Mouse (Mus musculus): Measurements from ENCODE around the gene Stx8. TPM values are rescaled to one million over a fixed set of nuclear protein-coding genes. Genes with fewer than 3 reads are reported as not detected.

Gene Stx8
- polyA plus RNA-seq (2012; rRNA removed): 3.9 and 8.7 TPM in 2 replicates

DNA sequence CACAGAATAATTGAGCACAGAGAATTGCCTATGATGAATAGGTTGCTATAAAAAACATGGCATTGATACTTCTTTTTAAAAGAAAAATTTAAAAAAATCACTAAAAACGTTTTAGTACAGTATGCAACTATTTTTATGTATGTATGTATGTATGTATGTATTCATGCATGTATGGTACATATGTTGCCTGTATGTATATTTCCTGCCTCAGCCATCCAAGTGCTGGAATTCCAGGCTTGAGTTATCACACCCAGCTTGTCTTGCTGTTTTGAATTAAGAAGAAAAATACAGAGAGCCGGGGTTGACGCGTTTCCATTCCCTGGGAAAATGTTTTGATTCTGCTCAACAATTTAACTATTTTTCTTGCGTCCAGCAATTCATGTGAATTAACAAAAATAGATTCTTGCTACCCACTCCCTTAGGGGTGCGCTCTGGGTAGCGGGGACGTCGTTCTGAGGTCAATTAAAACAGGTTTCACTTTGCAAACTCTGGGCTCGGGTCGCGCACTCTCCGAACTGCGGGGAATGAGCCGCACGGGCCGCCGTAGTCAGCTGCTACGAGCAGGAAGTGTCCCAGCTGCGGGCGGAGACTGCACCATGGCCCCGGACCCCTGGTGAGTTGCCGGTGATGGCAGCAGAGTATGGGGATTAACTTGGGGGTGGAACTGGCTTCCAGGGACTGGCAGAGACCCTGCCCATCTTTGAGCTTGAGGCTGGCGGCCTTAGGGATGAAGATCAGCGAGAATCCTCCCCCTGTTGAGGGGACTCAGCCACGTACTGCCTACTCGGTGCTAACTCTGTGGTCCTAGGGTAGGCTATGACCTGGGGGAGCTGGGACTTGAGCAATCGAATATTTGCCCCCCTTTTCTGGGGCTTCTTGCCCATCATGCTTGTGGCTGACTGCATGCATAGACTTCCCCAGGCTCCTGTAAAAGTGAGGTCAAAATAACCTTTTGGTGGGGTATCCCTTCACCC, at the start of gene Stx8:
Gene Stx8, plus strand, starts transcription at position 289 of the 974 bp plus-strand sequence.
- Histone ChIP-seq H3K4me3 (replicated peaks; ENCODE audit: extremely low read depth, low read depth, low read length) (peak within 1 kb of the TSS; percentile 80), H3K4me1 (ENCODE audit: control insufficient read depth, insufficient read depth, low read length) (peaks cover 3% of the 10 kb centered on the region; the same call in 1 of the 2 replicates)
- peak; percentile 95 for DNase-seq
- WGBS: under 1% methylated on average over 28 of the region's 28 CpGs
- TF ChIP-seq CTCF (IDR thresholded peaks at IDR 0.05; ENCODE audit: insufficient read depth, low read length) (no peak), POLR2A (IDR thresholded peaks at IDR 0.05; ENCODE audit: borderline replicate concordance, extremely low read depth, low read depth, low read length) (peak; percentile 75; the same call in 1 of the 2 replicates)

DNA sequence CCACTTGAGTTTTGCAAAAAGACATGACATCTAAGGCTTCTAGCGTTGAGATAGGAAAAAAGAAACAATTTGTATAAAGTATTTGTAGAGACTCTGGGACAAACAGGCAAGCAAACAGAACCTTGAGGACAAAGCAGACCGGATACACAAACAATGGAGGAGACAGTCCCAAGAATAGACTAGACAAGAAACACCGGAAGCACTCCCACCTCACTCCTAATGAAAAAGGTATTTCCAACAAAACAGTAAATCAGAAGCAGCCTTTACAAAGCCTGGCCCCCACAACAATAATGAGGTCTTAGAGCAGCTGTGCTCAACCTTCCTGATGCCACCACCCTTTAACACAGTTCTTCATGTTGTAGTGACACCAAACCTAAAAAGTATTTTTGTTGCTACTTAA, 48.9 kb upstream of the Stx8 start:
- Histone ChIP-seq H3K4me3 (replicated peaks; ENCODE audit: extremely low read depth, low read depth, low read length) (no peak overlapping the region), H3K4me1 (ENCODE audit: control insufficient read depth, insufficient read depth, low read length) (peaks cover 9% of the 10 kb centered on the region)
- WGBS: 47% methylated on average over 3 of the region's 3 CpGs
- no peak for TF ChIP-seq CTCF (IDR thresholded peaks at IDR 0.05; ENCODE audit: insufficient read depth, low read length)
- TF ChIP-seq POLR2A (IDR thresholded peaks at IDR 0.05; ENCODE audit: borderline replicate concordance, extremely low read depth, low read depth, low read length): no peak
- no peak for DNase-seq

DNA sequence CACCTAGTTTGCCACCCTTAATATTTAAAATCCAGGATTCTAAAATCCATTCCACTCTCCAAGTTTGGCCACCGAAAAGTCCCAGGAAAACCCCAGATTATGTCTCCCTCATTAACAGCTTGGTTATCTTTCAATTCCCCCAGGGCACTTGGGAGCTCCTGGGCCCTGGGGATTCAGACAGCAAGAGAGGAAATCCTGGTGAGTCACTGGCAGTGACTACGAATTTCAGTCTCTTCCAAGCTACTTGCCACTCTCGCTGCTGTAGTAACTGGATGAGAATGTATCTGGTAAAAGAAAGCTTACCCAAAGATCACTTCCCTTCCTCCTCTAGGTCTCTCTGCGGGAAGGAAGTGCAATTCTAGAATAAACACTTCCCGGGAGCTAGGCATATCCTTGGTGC, 46.4 kb upstream of the Stx8 start:
- 26% methylated on average over 5 of the region's 5 CpGs for WGBS
- no peak for DNase-seq
- Histone ChIP-seq H3K4me1 (ENCODE audit: control insufficient read depth, insufficient read depth, low read length) (peaks cover 12% of the 10 kb centered on the region), H3K4me3 (replicated peaks; ENCODE audit: extremely low read depth, low read depth, low read length) (no peak overlapping the region)
- no peak for TF ChIP-seq CTCF (IDR thresholded peaks at IDR 0.05; ENCODE audit: insufficient read depth, low read length)

DNA sequence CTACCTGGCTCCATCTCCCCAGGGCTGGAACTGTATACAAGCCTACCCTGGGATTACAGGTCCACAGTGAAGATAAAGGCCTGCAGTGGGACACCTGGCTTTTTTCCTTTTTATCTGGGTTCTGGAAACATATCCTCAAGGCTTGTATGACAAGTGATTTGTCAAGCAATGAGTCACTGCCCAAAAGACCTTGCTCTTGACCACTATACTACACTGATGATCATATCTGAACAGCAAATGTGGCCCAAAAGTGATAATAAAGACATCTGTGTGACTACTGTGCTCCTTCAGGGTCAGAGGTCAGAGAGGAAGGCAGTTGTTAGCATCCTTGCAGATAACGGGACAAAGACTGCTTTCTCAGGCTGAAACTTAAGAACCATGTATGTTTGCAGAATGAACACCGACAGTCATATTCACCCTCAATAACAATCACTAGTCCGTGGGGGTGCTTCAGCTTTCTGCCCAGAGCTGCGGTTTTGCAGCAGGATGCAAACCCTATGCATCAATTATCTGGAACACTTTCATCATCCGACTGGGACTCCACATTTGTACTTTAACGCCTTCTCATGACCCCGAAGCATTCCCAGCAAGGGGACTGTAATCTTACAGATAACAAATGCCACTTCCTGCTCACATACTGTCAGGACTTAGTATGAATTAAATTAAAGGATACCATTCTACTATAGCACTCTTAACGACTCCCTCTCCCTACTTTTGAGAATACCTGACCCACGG, 45.6 kb upstream of the Stx8 start:
- no peak for DNase-seq
- Histone ChIP-seq H3K4me3 (replicated peaks; ENCODE audit: extremely low read depth, low read depth, low read length) (no peak overlapping the region), H3K4me1 (ENCODE audit: control insufficient read depth, insufficient read depth, low read length) (peaks cover 12% of the 10 kb centered on the region)
- TF ChIP-seq CTCF (IDR thresholded peaks at IDR 0.05; ENCODE audit: insufficient read depth, low read length) (no peak), POLR2A (IDR thresholded peaks at IDR 0.05; ENCODE audit: borderline replicate concordance, extremely low read depth, low read depth, low read length) (no peak)
- 37% methylated on average over 9 of the region's 9 CpGs for WGBS

DNA sequence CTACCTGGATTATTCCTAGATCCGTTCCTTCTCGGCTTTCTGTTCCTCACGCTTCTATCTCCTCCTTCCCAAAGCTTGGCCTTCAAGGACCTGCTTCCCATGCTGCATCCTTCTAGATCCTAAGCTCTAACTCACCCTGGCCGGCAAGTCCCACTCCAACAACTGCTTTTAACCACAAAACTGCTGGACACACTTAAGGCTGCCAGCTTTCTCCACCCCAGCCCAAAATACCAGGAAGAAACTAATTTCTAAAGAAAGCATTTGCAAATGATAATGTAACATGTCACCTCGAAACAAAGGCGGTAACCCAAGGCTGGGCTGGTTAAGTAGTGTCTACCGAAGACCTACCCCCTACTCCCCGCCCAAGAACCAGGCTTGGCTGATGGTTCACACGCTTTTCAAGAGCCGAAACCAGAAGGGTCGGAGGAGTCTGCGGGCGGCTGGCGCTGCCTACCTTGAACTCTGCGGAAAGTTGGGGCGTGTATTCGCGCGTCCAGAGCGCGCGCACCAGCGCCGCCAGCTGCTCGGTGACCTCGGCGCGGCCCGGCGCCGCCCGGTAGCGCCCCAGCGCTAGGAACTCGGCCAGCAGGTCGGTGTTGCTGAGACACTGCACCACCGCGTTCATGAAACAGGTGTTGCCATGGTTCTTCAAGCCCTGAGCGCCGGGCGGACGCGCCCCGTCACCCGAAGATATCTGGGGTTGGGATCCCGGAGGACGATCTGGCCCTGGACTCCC, 44.7 kb upstream of the Stx8 start:
- WGBS: 5% methylated on average over 47 of the region's 47 CpGs

DNA sequence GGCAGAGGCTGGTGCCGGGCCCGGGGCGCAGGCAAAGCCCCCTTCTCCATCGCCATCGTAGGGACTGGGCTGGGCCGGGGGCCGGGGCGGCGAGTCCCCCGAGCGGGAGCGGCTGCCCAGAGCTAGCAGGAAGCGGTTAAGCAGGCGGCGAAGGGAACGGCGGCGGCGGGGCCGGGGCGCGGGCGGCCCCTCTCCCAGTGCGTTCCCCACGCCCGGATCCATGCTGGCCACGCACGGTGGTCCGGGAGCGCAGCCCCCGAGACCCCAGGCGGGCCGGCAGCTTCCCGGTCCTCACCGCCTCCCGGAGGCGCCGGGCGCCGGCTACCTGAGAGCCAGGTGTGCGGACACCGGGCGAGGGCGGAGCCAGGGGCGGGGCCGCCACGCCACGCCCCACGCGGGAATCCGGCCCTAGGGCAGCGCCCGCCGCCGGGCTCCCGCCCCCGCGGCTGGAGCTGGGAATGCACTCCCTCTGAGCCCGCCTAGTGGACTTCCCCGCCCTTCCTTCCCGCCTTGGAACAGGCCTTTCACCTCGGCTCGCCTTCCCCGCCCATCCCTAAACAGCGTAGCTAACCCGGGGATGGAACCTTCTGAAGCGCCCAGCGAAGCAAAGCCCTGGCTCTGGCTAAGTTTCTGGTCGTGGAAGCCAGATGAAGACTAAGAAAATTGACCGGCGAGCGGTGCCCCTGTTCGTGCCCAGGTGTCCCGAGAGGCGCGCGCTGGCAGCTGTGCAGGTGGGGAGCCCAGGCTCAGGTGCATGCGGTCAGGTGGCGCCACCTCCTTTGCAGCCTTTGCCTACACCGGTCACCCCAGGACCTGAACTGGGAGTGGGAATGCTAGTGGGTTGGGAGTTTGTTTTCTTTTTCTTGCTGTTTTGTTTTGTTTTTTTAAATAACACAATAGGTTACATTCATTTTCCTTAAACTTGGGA, 43.9 kb upstream of the Stx8 start, which contains the start of gene Usp43:
Gene Usp43, minus strand, starts transcription at position 327 of the 928 bp plus-strand sequence.
- H3K4me1 ChIP-seq (ENCODE audit: control insufficient read depth, insufficient read depth, low read length): peaks cover 12% of the 10 kb centered on the region
- WGBS: 1% methylated on average over 75 of the region's 80 CpGs
- peak; percentile 79 for DNase-seq
- H3K4me3 ChIP-seq (replicated peaks; ENCODE audit: extremely low read depth, low read depth, low read length): peak within 1 kb of the TSS; percentile 76
- no peak for TF ChIP-seq CTCF (IDR thresholded peaks at IDR 0.05; ENCODE audit: insufficient read depth, low read length)
- TF ChIP-seq POLR2A (IDR thresholded peaks at IDR 0.05; ENCODE audit: borderline replicate concordance, extremely low read depth, low read depth, low read length): peak; percentile 23; the same call in 1 of the 2 replicates

More for the DNA sequence above, 44.7 kb upstream of the Stx8 start:
- TF ChIP-seq CTCF (IDR thresholded peaks at IDR 0.05; ENCODE audit: insufficient read depth, low read length) (no peak), POLR2A (IDR thresholded peaks at IDR 0.05; ENCODE audit: borderline replicate concordance, extremely low read depth, low read depth, low read length) (peak; percentile 36; the same call in 1 of the 2 replicates)
- Histone ChIP-seq H3K4me3 (replicated peaks; ENCODE audit: extremely low read depth, low read depth, low read length) (peak overlapping the region; percentile 44), H3K4me1 (ENCODE audit: control insufficient read depth, insufficient read depth, low read length) (peaks cover 12% of the 10 kb centered on the region)
- DNase-seq: peak; percentile 63

DNA sequence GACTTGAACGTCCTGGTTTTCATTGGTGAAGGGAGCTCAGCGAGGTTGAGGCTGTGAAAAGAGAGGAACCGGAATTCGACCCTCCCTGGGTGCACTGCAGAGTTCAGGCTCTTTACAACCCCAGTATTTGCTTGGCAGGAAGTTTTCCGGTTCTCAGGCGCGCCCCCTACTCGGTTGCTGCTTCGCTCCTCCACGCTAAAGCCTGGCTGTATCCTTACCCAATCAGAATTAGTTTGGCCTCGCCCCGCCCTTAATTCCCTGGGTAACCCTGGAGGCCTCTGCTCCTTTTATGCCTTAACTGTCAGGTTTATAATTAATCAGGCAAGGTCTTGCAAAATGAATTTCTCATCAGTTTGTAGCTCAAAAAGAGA, 43.3 kb upstream of the Stx8 start:
- Histone ChIP-seq H3K4me1 (ENCODE audit: control insufficient read depth, insufficient read depth, low read length) (peaks cover 12% of the 10 kb centered on the region), H3K4me3 (replicated peaks; ENCODE audit: extremely low read depth, low read depth, low read length) (peak overlapping the region; percentile 76)
- peak; percentile 38; the same call in 1 of the 2 replicates for TF ChIP-seq POLR2A (IDR thresholded peaks at IDR 0.05; ENCODE audit: borderline replicate concordance, extremely low read depth, low read depth, low read length)
- TF ChIP-seq CTCF (IDR thresholded peaks at IDR 0.05; ENCODE audit: insufficient read depth, low read length): no peak
- DNase-seq: peak; percentile 71
- under 1% methylated on average over 12 of the region's 12 CpGs for WGBS

DNA sequence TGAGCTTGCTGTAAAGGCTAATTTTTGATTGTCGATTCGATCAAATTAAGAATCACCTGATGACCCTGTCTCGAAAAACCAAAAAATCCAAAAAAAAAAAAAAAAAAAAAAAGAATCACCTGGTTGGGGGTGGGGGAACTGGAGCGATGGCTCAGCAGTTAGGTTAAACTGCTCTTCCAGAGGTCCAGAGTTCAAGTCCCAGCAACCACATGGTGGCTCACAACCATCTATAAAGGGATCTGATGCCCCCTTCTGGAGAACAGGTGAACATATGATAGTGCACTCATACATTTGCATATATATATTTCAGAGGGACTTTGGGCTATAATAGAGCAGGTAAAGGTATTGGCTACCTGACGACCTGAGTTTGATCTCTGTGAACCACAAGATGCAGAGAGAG, 42.3 kb upstream of the Stx8 start:
- H3K4me3 ChIP-seq (replicated peaks; ENCODE audit: extremely low read depth, low read depth, low read length): no peak overlapping the region
- WGBS: 94% methylated on average over 5 of the region's 5 CpGs
- DNase-seq: no peak
- peaks cover 12% of the 10 kb centered on the region for H3K4me1 ChIP-seq (ENCODE audit: control insufficient read depth, insufficient read depth, low read length)
- TF ChIP-seq CTCF (IDR thresholded peaks at IDR 0.05; ENCODE audit: insufficient read depth, low read length) (no peak), POLR2A (IDR thresholded peaks at IDR 0.05; ENCODE audit: borderline replicate concordance, extremely low read depth, low read depth, low read length) (no peak)
